Mouse (Mus musculus) ES-CJ7 (cell line): Measurements from ENCODE around the gene Ift81.

Source experiments
- DNase-seq: peaks from one replicate; pipeline ENCODE4 v3.0.0; 2011; ENCODE audit warnings: low read depth, low spot score

Ift81 gene

GRCm38 (mm10) chr5:122625565-122626252 is 11.4 kb upstream of the Ift81 start:
- peak; percentile 74 for DNase-seq

- DNase-seq: no peak
These were observed 10.7 kb upstream of the Ift81 start for GRCm38 (mm10) chr5:122624952-122625479.

DNA sequence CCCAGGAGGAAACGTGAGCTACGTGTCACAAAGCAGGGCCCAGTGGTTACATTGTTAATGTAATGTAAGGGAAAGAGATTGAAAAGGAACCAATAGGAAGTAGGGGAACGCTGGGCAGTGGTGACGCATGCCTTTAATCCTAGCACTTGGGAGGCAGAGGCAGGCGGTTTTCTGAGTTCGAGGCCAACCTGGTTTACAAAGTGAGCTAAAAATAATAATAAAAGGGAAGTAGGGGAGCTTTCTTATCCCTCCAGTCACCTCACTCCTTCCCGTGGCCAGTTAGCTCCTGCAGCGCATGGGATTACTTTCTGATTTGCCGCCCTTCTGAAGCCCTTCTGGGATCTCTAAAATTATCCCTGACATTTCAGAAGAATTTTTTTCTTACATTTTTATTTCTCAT is 9.5 kb upstream of the Ift81 start:
- DNase-seq: no peak

DNA sequence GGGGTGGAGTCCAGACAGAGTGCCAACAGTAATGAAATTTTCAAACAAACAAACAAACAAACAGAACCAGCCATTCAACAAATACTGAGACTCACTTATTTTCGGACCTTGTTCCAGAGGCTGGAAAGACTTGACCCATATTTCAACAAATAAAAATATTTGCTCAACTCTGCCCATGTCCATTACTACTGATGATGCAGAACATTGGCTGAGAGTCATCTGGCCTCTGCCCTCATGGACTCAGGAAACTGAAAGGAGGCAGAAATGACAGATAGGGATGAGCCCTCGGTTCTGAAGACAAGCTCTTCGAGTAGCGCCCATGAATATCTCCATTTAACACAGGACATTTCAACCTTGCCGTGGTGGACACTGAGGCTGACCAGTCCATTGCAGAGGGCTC is 8.2 kb upstream of the Ift81 start:
- DNase-seq: no peak

DNA sequence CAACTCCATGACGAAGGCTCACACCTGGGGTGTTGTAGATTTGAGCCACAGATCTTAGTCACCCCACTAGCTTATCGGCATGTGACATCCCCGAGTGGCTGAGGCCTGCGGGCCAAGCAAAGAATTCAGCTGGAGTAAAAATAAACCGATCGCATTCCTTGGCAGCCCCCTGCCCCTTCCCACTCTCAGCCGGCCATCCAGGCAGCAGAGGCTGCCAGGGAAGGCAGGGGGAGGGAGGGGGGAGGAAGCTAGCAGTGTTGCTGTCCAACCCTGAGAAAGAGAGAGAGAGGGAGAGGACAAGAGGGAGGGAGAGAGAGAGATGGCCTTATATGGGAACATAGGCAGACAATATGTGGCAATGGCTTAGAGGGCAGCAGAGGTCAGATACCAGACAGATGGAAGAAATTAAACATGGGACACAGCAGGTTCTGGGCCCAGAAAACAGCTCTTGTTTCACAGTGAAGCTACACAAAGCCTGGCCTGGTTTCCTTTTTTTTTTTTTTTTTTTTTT is 7.1 kb upstream of the Ift81 start:
- DNase-seq: no peak

DNA sequence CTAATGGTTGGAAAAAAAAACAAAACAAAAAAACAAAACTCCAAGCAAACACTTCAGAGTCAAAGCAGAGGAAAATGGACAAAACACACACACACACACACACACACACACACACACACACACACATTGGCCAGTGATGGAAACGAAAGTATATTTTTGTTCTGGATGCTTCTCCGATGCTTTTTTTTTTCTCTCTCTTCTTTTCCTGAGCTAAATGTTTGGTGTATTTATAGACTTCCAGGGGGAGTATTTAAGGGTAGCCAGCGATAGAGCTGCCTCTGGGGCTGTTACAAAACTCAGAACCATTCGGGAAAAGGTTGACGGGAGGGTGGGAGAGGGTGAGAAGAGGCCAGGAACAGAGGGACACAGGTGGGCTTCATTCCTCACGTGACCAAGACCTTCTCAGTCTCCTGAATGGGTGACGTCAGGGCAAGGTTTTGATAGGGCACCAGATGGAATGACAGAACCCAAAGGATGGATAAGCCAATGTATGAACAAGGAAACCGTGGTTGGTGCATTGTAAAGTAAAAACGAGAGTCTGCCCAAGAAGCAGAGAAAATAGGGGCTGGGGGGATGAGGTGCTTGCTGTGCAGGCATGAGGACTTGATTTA is 5.5 kb upstream of the Ift81 start:
- DNase-seq: no peak

DNA sequence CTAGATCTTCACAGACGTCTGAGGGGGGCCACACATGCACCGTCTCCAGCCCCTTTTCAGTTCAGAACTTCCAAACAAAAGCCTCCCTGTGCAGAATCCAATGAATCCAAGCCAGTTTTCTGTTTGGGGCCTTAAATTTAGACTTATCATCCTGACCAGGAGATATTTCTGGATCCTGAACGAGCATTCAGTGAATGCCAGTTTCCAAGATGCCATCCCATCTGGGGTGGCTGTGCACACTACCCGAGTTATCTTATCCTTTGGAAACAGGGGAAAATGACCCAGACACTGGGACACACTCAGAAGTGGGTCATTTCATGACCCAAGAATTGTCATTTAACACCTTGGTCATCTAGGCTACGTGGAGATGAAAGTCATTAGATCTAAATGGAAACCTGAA is 3.4 kb upstream of the Ift81 start:
- DNase-seq: no peak

GRCm38 (mm10) chr5:122611651-122612050 is 2.7 kb downstream of the Ift81 start:
- no peak for DNase-seq

GRCm38 (mm10) chr5:122604894-122605293 is 9.4 kb downstream of the Ift81 start:
- DNase-seq: no peak

DNA sequence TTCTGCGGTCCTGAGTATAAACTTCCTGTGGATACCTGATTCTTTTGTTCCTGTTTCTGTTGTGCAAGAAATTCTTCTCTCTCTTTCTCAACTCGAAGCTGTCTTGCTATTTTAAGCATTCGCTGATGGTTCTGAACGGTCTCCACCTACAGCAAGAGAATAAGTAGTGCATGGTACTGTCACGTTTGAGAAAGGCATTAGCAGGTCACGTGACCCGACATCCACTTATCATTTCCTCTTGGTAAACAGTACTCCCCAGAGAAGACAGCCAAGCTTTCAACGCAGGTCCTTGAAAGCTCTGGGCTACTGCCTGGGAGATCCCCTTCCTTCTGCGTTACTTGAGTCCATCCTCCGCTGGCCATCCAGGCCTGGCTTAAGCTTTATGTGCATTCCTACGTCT is 12.1 kb downstream of the Ift81 start:
- no peak for DNase-seq

- no peak for DNase-seq
These were observed 18.8 kb downstream of the Ift81 start for GRCm38 (mm10) chr5:122595470-122595869.

GRCm38 (mm10) chr5:122589891-122590290 is 24.4 kb downstream of the Ift81 start:
- no peak for DNase-seq

DNA sequence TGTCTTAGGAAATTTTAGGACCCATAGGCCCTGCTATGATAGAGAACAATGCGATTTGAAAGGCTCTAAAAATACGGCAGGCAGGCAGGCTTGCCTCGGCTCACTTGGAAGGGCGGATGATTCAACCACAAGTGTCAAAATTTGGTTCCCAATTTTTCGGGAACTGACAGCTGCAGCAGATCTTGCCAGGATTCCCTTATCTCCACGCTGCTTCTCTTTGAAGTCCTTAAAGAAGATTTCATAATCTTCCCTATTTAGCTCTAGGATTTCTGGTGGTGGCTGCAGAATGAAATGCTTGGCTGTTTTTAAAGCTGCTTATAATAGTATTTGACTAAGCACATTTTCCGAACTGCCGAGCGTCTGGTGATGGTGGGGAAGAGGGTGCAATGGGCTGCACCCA is 28.8 kb downstream of the Ift81 start:
- DNase-seq: no peak

DNA sequence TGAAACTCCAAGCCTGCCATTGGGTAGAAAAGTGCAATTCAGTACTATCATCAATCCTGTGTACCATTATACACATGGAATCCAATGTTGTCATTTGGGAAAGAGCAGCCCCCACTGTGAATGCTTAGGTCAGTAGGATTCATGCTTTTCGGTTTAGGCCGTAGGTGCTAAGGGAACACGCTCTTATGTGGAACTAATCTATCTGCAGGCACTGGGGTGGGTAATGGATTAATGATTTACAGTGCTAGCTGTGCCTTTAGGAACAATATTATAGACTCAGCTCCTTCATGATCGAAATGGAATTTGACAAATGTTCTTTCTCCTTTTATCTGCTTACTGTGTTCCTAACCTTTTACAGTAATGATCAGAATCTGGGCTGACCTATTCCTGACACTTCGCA is 30.2 kb downstream of the Ift81 start:
- no peak for DNase-seq

- no peak for DNase-seq
These were observed 37.5 kb downstream of the Ift81 start for GRCm38 (mm10) chr5:122576683-122577329.

DNA sequence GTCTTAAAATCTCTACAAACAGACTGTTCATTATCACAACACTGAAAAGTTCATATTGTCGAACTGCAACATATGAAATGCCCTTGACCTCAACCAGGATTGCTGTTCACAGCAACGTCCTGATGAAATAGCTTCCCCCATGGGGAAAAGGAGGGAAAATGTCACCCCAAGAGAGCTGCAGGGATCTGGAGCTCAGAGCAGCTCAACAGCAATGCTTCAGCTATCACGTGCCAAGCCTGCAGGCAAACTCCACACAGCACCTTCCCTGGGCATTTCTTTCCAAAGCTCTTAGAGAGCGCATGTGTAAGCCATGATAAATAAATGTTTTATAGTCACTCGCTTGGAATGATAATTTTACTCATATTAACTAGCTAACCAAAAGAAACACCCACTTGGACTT is 42.3 kb downstream of the Ift81 start:
- no peak for DNase-seq

- no peak for DNase-seq
These were observed 47.7 kb downstream of the Ift81 start for GRCm38 (mm10) chr5:122566626-122567025.

DNA sequence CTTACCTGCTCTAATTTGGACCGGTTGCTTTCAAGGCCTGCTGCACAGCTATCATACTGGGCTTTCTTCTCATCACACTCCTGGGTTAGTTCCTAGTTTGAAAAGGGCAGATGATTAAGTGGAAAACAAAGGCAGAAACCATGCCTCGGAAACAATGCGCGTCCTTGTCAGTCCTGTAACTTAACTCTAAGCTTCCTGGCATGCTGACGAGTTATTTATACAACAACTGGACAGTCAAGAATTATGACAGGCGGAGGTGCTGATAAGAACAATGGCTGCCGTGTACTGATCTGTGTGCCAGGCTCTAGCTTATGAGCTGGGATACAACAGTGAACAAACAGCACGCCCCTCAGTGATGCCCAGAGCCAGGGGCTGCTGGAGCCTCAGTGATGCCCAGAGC is 53.7 kb downstream of the Ift81 start:
- no peak for DNase-seq

DNA sequence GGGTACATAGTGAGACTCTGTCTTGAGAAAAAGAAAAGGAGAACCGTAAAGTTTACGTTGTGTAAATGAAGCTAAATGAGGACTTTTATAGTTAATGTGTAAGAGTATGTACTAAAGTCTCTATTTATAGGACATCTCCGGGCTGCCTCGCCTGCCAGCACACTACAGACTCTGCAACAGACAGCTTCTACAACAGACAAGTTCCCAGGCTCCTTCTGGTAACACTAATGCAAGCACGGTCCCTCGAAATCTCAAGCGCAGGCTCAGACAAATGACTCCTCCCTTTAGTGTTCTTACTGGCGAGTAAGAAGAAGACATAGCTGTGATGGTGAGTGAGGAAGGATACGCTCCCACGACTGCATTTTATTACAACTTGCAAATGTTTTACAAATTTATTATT is 56.2 kb downstream of the Ift81 start:
- no peak for DNase-seq

DNA sequence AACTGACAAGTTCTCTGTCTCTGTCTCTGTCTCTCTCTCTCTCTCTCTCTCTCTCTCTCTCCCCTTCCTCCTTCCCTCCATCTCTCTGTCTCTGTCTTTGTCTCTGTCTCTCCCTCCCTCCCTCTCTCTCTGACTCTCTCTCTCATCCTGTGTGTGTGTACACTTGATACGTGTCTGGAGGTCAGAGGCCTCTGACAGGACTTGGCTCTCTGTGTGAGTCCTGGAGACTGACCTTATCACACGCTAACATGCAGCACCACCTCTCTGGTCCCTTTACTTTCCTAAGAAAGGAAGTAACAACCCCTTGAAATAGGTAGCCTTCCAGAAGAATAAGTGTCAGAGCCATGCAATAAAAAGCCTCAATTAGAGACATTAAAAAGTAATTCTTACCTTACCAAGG is 59.2 kb downstream of the Ift81 start:
- no peak for DNase-seq

DNA sequence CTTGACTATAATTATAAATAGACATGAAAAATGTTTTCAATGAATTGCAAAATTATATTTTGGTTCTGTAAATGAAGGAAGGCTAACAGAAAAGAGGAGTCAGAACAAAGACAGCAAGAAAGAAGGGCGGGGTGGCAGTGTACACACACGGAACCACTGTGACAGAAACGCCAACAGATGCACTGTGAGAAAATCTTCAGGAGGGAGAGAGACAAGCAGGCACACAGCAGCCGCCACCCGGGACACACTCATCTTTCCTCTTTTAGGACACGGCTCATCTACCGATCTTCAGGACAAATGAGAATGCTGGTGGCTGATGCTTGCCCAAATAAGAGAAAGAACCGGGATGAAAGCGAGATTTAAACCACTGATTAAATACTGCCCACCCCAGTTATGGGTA is 61.7 kb downstream of the Ift81 start:
- DNase-seq: no peak

DNA sequence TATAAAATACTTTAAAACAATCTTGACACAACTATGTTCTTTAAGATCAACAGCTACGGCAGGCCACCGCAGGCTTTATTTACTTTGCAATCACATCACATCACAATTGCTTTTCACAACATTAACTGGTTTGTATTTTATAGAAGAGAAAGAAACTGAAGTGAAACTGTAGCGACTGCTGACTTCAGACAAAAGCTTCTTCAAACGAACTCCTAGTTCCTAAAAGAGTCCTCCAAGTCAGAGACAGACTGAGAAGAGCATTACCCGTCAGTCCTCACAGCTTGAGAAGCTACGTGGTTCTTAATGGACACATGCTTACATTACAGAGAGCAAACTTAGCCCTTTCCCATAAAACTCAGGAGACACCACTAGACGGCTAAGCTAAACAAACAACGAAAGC is 63.9 kb downstream of the Ift81 start:
- no peak for DNase-seq

GRCm38 (mm10) chr5:122548671-122549070 is 65.6 kb downstream of the Ift81 start:
- DNase-seq: no peak
